Mouse (Mus musculus): ENCODE measurements at regions not wholly inside any gene's neighbourhood (a gene's known extent, or its start where the extent isn't known, plus 50 kb on each side); places are given as distances from the start of the nearest gene placed in this dataset.

DNA sequence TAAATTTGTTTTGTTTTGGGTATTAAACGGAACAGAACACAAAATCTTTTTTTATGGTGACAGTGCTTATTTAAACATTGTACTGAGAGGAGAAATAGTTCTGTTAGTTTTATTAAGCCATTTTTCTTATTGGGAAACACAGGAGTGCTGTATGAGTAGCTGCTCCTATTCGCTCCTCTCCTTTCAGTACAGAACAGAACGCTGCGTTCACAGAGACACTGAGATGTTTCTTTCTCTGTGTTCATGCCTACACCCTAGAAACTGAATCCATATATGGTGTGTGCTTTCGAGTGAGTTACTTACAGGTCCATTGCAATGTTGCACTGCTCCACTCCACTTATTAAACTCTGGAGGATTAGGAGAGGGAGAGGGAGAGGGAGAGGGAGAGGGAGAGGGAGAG lies 634.9 kb upstream of the Adamts5 start:
- TF ChIP-seq POLR2A (IDR thresholded peaks at IDR 0.05; ENCODE audit: borderline replicate concordance, extremely low read depth, insufficient read depth, insufficient read length, poor library complexity, severe bottlenecking): no peak
- TF ChIP-seq CTCF (IDR thresholded peaks at IDR 0.05; ENCODE audit: borderline replicate concordance, extremely low read depth, insufficient read depth, insufficient read length): no peak

Measured in brain, embryonic 14.5 days (tissue).